Mouse (Mus musculus) neural tube, embryonic 13.5 days (tissue): Measurements from ENCODE around the gene Carf. TPM values are rescaled to one million over a fixed set of nuclear protein-coding genes. Genes with fewer than 3 reads are reported as not detected.
"Not testable (repeated sequence)": the region's sequence is repeated elsewhere in the genome, so short reads cannot be mapped to it uniquely, and the experiment has no call there.

Source experiments
- ATAC-seq: fragments of 200-750 bp; cut with Nextera tagmentation; 2 replicates; pipeline ENCODE4 v1.8.0; 2017; ENCODE audit warnings: low read depth, mild to moderate bottlenecking, moderate TSS enrichment, moderate library complexity
- H3K27ac ChIP-seq: fragments of 300-500 bp; sonication (generic); replicated peaks from 2 replicates; pipeline ENCODE4 v1.5.1; 2015; ENCODE audit warnings: moderate library complexity, mild to moderate bottlenecking, inconsistent platforms
- H3K27me3 ChIP-seq: fragments of 300-500 bp; sonication (generic); 2 replicates; pipeline ENCODE4 v1.6.1; 2015; ENCODE audit warnings: mild to moderate bottlenecking, inconsistent platforms
- H3K36me3 ChIP-seq: fragments of 300-500 bp; sonication (generic); 2 replicates; pipeline ENCODE4 v1.6.1; 2015; ENCODE audit warnings: mild to moderate bottlenecking, inconsistent platforms
- H3K4me1 ChIP-seq: fragments of 300-500 bp; sonication (generic); replicated peaks from 2 replicates; pipeline ENCODE4 v1.6.1; 2015; ENCODE audit warnings: inconsistent platforms
- H3K4me2 ChIP-seq: fragments of 300-500 bp; sonication (generic); 2 replicates; pipeline ENCODE4 v1.6.1; 2015; ENCODE audit warnings: inconsistent platforms, mild to moderate bottlenecking, moderate library complexity
- H3K4me3 ChIP-seq: fragments of 300-500 bp; sonication (generic); 2 replicates; pipeline ENCODE4 v1.5.1; 2015; ENCODE audit warnings: mild to moderate bottlenecking, inconsistent platforms
- H3K9ac ChIP-seq: fragments of 300-500 bp; sonication (generic); 2 replicates; pipeline ENCODE4 v1.6.1; 2015; ENCODE audit warnings: moderate library complexity, mild to moderate bottlenecking, inconsistent platforms
- H3K9me3 ChIP-seq: fragments of 300-500 bp; sonication (generic); 2 replicates; pipeline ENCODE4 v1.6.1; 2016; ENCODE audit warnings: inconsistent platforms
- WGBS: fragments of 180-500 bp; shearing (Covaris S2); methylation state at CpG from one replicate; pipeline ENCODE4 v1.1.7; 2015; 5-methylcytosine and 5-hydroxymethylcytosine counted together
- polyA plus RNA-seq: library from polyadenylated mRNA; unstranded; fragments of >200 nt; fragmentation: Nextera tagmentation; extraction: Ambion mirVana; gene quantifications from 2 replicates; pipeline ENCODE4 v1.2.1, GENCODE M21; 2015

The Carf gene
- polyA plus RNA-seq, 1 experiment from 2014 or later, result 7.9 TPM

DNA sequence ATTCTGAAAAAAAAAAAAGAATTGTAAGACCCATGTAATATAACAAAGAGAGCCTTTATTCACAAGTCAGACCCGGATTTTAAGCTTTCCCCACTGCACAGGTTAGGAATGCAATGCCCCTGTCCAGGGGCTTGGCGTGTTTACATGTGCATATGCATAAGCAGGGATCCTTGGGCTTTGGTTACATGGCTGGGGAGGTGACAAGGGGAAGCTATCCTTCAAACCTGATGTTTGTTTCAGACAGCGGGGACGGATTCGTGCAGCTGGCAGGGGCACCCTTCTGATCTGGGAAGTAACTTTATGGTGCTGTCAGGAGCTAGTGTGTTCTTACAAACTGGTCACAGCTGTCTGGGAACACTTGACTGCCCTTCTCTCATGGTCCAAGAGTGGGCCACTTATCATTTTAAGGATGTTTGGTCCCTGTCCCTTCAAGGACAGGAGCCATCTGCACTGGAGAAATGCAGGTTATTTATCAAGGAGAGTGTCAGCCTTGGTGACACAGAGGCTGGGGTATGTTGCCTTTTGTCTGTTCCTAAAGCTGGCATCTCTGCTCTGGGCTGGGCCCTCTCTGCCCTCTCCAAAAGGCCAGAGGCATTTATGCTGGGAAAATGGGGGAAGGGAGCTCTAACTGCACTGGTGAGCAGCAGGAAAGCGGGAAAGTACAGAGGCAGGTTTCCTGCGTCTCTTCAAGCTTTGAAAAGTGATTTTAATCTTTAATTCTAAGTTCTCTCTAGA, 19.8 kb downstream of the Carf start:
- peaks cover 15% of the 10 kb centered on the region for H3K36me3 ChIP-seq
- H3K27me3 ChIP-seq, result no peaks in the 10 kb centered on the region
- H3K4me3 ChIP-seq, result no peak overlapping the region
- WGBS, result 77% methylated on average over 7 of the region's 7 CpGs
- H3K4me1 ChIP-seq, result no peaks in the 10 kb centered on the region
- no peak overlapping the region for H3K9ac ChIP-seq
- no peaks in the 10 kb centered on the region for H3K9me3 ChIP-seq
- H3K27ac ChIP-seq, result no peak overlapping the region
- H3K4me2 ChIP-seq, result no peak overlapping the region
- ATAC-seq, result no peak

DNA sequence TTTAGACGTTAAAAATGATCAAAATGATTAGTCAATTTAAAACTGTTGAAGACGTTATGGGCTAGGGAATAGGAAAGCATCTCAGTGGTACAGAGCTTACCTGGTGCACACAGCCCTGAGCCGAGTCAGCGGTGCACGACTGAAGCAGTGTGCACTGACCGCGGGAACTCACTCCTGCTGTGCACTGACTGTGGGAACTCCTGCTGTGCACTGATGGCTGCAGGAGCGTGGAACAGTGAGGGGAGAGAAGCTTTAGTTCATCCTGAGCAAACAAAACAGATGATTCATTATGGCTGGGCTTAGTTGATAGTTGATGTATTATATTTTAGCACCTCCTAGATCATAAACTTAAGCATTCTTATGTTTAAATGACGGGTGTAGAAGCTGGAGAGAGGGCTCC, 39.3 kb downstream of the Carf start:
- H3K4me1 ChIP-seq, result no peaks in the 10 kb centered on the region
- 43% methylated on average over 9 of the region's 9 CpGs for WGBS
- H3K27me3 ChIP-seq, result no peaks in the 10 kb centered on the region
- no peak overlapping the region for H3K4me3 ChIP-seq
- ATAC-seq, result no peak
- H3K36me3 ChIP-seq, result peaks cover 16% of the 10 kb centered on the region
- no peaks in the 10 kb centered on the region for H3K9me3 ChIP-seq
- H3K9ac ChIP-seq, result no peak overlapping the region
- H3K27ac ChIP-seq, result no peak overlapping the region
- H3K4me2 ChIP-seq, result no peak overlapping the region

GRCm38 (mm10) chr1:60152700-60153099, 54.7 kb downstream of the Carf start:
- Histone ChIP-seq H3K27me3 (no peaks in the 10 kb centered on the region), H3K9ac (no peak overlapping the region), H3K36me3 (peaks cover 9% of the 10 kb centered on the region), H3K4me2 (no peak overlapping the region), H3K27ac (no peak overlapping the region), H3K4me1 (no peaks in the 10 kb centered on the region), H3K9me3 (no peaks in the 10 kb centered on the region), H3K4me3 (no peak overlapping the region)
- WGBS, result 71% methylated on average over 5 of the region's 5 CpGs
- ATAC-seq, result no peak

- no peak overlapping the region for H3K4me3 ChIP-seq
- H3K9ac ChIP-seq, result no peak overlapping the region
- no peak overlapping the region for H3K4me2 ChIP-seq
- no peaks in the 10 kb centered on the region for H3K36me3 ChIP-seq
- no peaks in the 10 kb centered on the region for H3K4me1 ChIP-seq
- no peak for ATAC-seq
- no peaks in the 10 kb centered on the region for H3K27me3 ChIP-seq
- H3K27ac ChIP-seq, result no peak overlapping the region
- no peaks in the 10 kb centered on the region for H3K9me3 ChIP-seq
- WGBS, result 81% methylated on average over 7 of the region's 7 CpGs
Observed at GRCm38 (mm10) chr1:60156651-60157050, 58.6 kb downstream of the Carf start.

DNA sequence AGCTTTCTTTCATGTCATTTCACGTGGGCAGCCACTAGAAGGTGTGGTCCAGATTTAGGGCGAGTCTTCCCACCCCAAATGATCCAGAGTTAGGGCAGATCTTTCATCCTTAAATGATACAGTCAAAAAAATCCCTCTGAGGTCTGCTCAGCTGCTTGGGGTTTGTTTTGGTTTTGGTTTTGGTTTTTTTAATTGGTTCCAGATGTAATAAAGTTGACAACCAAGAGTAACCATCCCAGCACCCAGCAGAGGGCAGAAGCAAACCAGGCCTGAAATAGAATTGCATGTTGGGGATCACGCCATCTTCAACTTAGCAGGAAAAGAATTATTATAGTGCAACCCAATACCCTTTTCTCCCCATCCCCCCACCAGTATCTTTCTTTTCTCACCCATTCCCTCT, 60.4 kb downstream of the Carf start:
- Histone ChIP-seq H3K27ac (no peak overlapping the region), H3K9ac (no peak overlapping the region), H3K36me3 (no peaks in the 10 kb centered on the region), H3K4me1 (no peaks in the 10 kb centered on the region), H3K4me3 (no peak overlapping the region), H3K4me2 (no peak overlapping the region), H3K9me3 (no peaks in the 10 kb centered on the region), H3K27me3 (no peaks in the 10 kb centered on the region)
- no peak for ATAC-seq
- WGBS, result 72% methylated on average over 3 of the region's 3 CpGs

GRCm38 (mm10) chr1:60163676-60164075, 65.6 kb downstream of the Carf start:
- Histone ChIP-seq H3K9me3 (no peaks in the 10 kb centered on the region), H3K36me3 (no peaks in the 10 kb centered on the region), H3K27me3 (no peaks in the 10 kb centered on the region), H3K4me1 (no peaks in the 10 kb centered on the region), H3K27ac (no peak overlapping the region), H3K4me2 (no peak overlapping the region), H3K4me3 (no peak overlapping the region), H3K9ac (no peak overlapping the region)
- 88% methylated on average over 3 of the region's 3 CpGs for WGBS
- ATAC-seq, result no peak

DNA sequence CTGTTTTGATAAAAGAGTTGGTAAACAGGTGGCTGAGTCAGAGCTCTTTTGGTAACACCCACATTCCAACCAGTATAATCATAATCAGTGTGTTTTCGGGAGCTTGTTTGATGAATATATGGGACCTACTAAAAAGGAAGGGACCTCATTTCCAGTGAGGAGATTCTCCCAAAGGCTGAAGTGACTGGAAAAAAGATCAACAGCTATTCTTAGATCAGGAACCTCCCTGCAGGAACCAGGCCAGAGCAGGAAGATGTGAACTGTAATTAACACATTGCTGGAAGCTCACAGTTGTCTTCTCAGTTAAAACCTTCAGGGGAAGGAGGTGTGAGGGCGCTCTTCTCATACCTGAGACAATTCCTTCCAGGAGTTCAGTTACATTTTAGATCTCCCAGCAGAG, 71.6 kb downstream of the Carf start:
- no peak overlapping the region for H3K4me3 ChIP-seq
- no peaks in the 10 kb centered on the region for H3K36me3 ChIP-seq
- no peaks in the 10 kb centered on the region for H3K9me3 ChIP-seq
- H3K27ac ChIP-seq, result no peak overlapping the region
- no peak overlapping the region for H3K4me2 ChIP-seq
- H3K9ac ChIP-seq, result no peak overlapping the region
- ATAC-seq, result no peak
- 84% methylated on average over 2 of the region's 2 CpGs for WGBS
- no peaks in the 10 kb centered on the region for H3K4me1 ChIP-seq
- H3K27me3 ChIP-seq, result no peaks in the 10 kb centered on the region

- no peak overlapping the region for H3K4me2 ChIP-seq
- no peaks in the 10 kb centered on the region for H3K36me3 ChIP-seq
- H3K4me1 ChIP-seq, result no peaks in the 10 kb centered on the region
- H3K27me3 ChIP-seq, result no peaks in the 10 kb centered on the region
- no peak for ATAC-seq
- H3K9me3 ChIP-seq, result no peaks in the 10 kb centered on the region
- no peak overlapping the region for H3K4me3 ChIP-seq
- 83% methylated on average over 2 of the region's 2 CpGs for WGBS
- no peak overlapping the region for H3K27ac ChIP-seq
- H3K9ac ChIP-seq, result no peak overlapping the region
Observed at GRCm38 (mm10) chr1:60170251-60170650, 72.2 kb downstream of the Carf start.

DNA sequence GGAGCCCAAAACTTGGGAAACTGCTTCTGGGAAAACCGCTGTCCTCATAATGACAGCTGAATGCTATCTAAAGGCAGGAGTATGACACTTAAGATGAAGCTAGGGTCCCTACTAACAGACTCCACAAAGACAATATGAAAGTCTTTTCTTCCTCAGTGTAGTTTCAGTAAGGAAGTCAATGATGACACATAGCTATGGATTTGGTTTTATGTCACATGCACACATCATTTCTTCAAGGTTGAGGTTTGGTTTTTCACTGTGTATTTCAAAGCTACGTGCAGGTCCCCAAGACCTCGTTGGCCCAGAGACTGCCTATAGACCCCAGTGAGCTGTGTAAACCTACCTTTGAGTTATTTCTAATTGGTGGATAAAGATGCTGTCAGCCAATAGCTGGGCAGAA, 75.1 kb downstream of the Carf start:
- H3K36me3 ChIP-seq, result no peaks in the 10 kb centered on the region
- ATAC-seq, result no peak
- no peak overlapping the region for H3K4me3 ChIP-seq
- no peaks in the 10 kb centered on the region for H3K4me1 ChIP-seq
- no peak overlapping the region for H3K4me2 ChIP-seq
- 88% methylated on average over 3 of the region's 3 CpGs for WGBS
- H3K27me3 ChIP-seq, result no peaks in the 10 kb centered on the region
- no peaks in the 10 kb centered on the region for H3K9me3 ChIP-seq
- H3K27ac ChIP-seq, result no peak overlapping the region
- no peak overlapping the region for H3K9ac ChIP-seq

DNA sequence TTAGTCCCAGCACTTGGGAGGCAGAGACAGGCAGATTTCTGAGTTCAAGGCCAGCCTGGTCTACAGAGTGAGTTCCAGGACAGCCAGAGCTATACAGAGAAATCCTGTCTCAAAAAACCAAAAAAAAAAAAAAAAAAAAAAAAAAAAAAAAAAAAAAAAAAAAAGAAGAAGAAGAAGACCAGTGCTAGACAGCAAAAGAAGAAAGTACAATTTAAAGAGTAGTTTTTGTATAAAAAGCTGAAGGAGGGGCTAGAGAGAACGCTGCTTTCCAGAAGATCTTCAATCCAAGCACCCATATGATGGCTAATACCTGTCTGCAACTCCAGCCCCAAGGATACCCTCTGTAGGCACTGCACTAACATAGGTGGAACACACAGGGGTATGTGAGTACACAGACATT, 79.8 kb downstream of the Carf start:
- not testable (repeated sequence) for H3K27me3 ChIP-seq, ATAC-seq, H3K4me3 ChIP-seq, H3K27ac ChIP-seq, H3K36me3 ChIP-seq, H3K9ac ChIP-seq, H3K4me2 ChIP-seq, H3K9me3 ChIP-seq
- peaks cover 13% of the 10 kb centered on the region for H3K4me1 ChIP-seq
- WGBS, result 100% methylated on average over 1 of the region's 1 CpGs

DNA sequence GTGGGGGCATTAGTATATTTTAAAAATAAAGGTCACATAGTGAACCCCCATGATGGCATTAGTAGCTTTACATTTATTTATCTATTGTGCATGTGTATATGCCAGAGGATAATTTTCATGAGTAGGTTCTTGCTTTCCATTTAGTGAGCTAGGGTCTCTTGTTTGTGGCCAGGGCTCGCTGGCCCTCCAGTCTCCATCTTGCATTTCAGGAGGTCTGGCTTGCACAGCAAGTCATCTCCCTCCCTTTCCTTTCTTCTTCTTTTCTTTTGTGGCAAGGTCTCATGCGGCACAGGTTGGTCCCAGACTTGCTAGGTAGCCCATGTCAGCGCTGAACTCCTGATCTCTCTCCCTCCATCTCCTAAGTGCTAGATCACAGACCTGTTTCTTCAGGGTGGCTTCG, 81.3 kb downstream of the Carf start:
- H3K27ac ChIP-seq, result peak overlapping the region; percentile 97
- H3K4me2 ChIP-seq, result peak overlapping the region; percentile 66
- no peaks in the 10 kb centered on the region for H3K36me3 ChIP-seq
- peaks cover 13% of the 10 kb centered on the region for H3K4me1 ChIP-seq
- H3K9me3 ChIP-seq, result no peaks in the 10 kb centered on the region
- H3K27me3 ChIP-seq, result no peaks in the 10 kb centered on the region
- WGBS, result 26% methylated on average over 4 of the region's 4 CpGs
- ATAC-seq, result no peak
- peak overlapping the region; percentile 91 for H3K9ac ChIP-seq
- peak overlapping the region; percentile 90 for H3K4me3 ChIP-seq

DNA sequence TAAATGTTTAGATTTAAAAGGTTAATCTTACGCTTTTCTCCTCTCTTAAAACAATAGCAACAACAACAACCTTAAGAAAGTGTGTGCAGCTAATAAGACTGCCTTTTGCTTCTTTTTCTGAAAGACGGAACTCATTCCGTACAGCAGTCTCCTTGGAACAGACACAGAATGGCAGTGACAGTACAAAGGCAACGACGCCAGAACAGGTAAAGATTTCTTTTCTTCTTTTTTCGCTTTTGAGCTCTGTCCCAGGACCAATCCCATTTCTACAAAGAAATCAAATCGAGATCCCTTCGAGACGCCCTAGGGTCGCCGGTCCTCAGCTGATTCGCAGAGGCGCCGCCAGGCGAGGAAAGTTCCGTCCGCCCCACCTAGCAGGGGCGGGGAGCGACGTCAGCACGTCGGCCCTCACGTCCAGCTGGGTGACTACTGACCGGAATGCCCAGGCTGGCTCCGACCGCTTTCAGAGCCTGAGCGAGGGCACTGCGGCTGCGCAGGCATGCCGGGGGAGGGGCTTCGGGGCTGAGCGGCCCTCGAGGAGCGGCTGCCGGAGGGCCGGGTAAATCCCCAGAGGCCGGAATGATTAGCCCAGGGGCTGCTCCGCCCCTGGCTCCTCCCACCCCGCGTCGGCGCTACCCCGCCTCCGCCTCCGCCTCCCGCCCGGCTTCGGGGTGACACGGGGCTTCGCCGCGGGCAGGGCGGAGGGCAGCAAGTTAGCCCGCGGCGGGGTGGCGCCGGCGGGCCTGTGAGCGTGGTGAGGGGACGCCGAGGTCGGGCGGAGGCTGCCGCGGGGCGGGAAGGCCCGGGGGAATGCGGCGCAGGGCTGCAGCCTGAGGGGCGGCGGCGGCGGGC, 82.1 kb downstream of the Carf start, which contains the start of gene Nbeal1:
Nbeal1 (plus strand) TSS at position 668 of the 852 bp plus-strand sequence.
- Histone ChIP-seq H3K4me1 (peaks cover 13% of the 10 kb centered on the region), H3K9ac (peak within 1 kb of the TSS; percentile 91), H3K27me3 (no peaks in the 10 kb centered on the region), H3K4me3 (peak within 1 kb of the TSS; percentile 90), H3K27ac (peak within 1 kb of the TSS; percentile 97), H3K4me2 (peak within 1 kb of the TSS; percentile 66), H3K9me3 (no peaks in the 10 kb centered on the region), H3K36me3 (no peaks in the 10 kb centered on the region)
- peak; percentile 99 for ATAC-seq
- WGBS, result under 1% methylated on average over 62 of the region's 74 CpGs
